Mouse (Mus musculus) erythroblast, embryonic 14.5 days (primary cell): ENCODE measurements around the gene Lyz2.

ENCODE experiments used
- GATA1 ChIP-seq: IDR thresholded peaks from 2 replicates; pipeline ENCODE4 v1.6.1; 2012; ENCODE audit warnings: low read length, inconsistent platforms, mixed read lengths
- TAL1 ChIP-seq: IDR thresholded peaks from 3 replicates; pipeline ENCODE4 v1.6.1; 2012; ENCODE audit warnings: low read length, inconsistent platforms, mixed read lengths

- TF ChIP-seq GATA1 (no peak), TAL1 (no peak)
Observed at GRCm38 (mm10) chr10:117292671-117293070, 10.6 kb upstream of the Lyz2 start, which contains the start of gene Lyz1.
